Mouse (Mus musculus) CH12.LX (cell line): ENCODE measurements around the gene Ube2e1. TPM values are rescaled to one million over a fixed set of nuclear protein-coding genes. Genes with fewer than 3 reads are reported as not detected.

Source experiments
- DNase-seq: peaks from one replicate; pipeline ENCODE4 v3.0.0-alpha.2; 2013; ENCODE audit errors: extremely low read depth
- H3K27ac ChIP-seq: 2 replicates; pipeline ENCODE4 v1.5.1; 2012; ENCODE audit warnings: low read depth, mild to moderate bottlenecking, control low read depth, moderate library complexity; ENCODE audit not compliant: insufficient read depth
- H3K27me3 ChIP-seq: replicated peaks from 2 replicates; pipeline ENCODE3; 2012; ENCODE audit warnings: inconsistent platforms
- H3K36me3 ChIP-seq, 2 experiments: replicated peaks in 1 of 2; 2 replicates each; pipeline versions ENCODE3 to v1.6.1; 2012; ENCODE audit warnings: inconsistent platforms in 1 of 2, low read length in 1 of 2, mild to moderate bottlenecking in 1 of 2, mixed read lengths in 1 of 2, moderate library complexity in 1 of 2; ENCODE audit not compliant: control insufficient read depth in 1 of 2, insufficient read depth in 1 of 2
- H3K4me1 ChIP-seq, 2 experiments: 2 replicates each; pipeline ENCODE4 v1.6.1; 2012; ENCODE audit warnings: inconsistent platforms in 1 of 2, moderate library complexity in 1 of 2; ENCODE audit not compliant: insufficient read depth in 2 of 2, control insufficient read depth in 1 of 2
- H3K4me2 ChIP-seq: 2 replicates; pipeline ENCODE4 v1.6.1; 2012; ENCODE audit warnings: low read depth, mild to moderate bottlenecking, control low read depth; ENCODE audit not compliant: poor library complexity, insufficient read depth, severe bottlenecking
- H3K4me3 ChIP-seq, 3 experiments: fragments of 150-350 bp in 1 of 3; sonication (generic) in 1 of 3; replicated peaks in 1 of 3; 2 replicates each; pipeline versions ENCODE3 to v1.5.1; 2011 to 2012; ENCODE audit warnings: low read depth in 2 of 3, low read length in 2 of 3, mild to moderate bottlenecking in 2 of 3, moderate library complexity in 2 of 3, control low read depth in 1 of 3, improper control_type of control experiment in 1 of 3, inconsistent platforms in 1 of 3, mixed read lengths in 1 of 3; ENCODE audit not compliant: poor library complexity in 1 of 3
- H3K79me2 ChIP-seq: replicated peaks from 2 replicates; pipeline ENCODE4 v1.6.1; 2012; ENCODE audit warnings: mild to moderate bottlenecking, moderate library complexity; ENCODE audit not compliant: control insufficient read depth, poor library complexity, insufficient read depth, severe bottlenecking; ENCODE audit errors: extremely low read depth
- H3K9ac ChIP-seq: 2 replicates; pipeline ENCODE4 v1.6.1; 2012; ENCODE audit warnings: low read depth, mild to moderate bottlenecking, control low read depth, moderate library complexity; ENCODE audit not compliant: insufficient read depth
- H3K9me3 ChIP-seq: replicated peaks from 2 replicates; pipeline ENCODE3; 2012; ENCODE audit warnings: low read length, inconsistent platforms, mixed read lengths
- CHD2 ChIP-seq: IDR thresholded peaks from 2 replicates; pipeline ENCODE4 v1.6.1; 2011; ENCODE audit warnings: low read length, improper control_type of control experiment
- GABPA ChIP-seq: IDR thresholded peaks from 2 replicates; pipeline ENCODE4 v1.6.1; 2012; ENCODE audit warnings: low read depth, low read length, improper control_type of control experiment, inconsistent platforms; ENCODE audit not compliant: insufficient replicate concordance
- IRF4 ChIP-seq: IDR thresholded peaks from 2 replicates; pipeline ENCODE4 v1.6.1; 2014; ENCODE audit warnings: low read depth, mild to moderate bottlenecking, inconsistent platforms, low read length, improper control_type of control experiment
- JUN ChIP-seq: IDR thresholded peaks from 2 replicates; pipeline ENCODE4 v1.6.1; 2011; ENCODE audit warnings: low read depth, mild to moderate bottlenecking, low read length, improper control_type of control experiment, moderate library complexity; ENCODE audit not compliant: insufficient read depth
- KAT2A ChIP-seq: IDR thresholded peaks from 2 replicates; pipeline ENCODE4 v1.6.1; 2012; ENCODE audit warnings: low read length, improper control_type of control experiment, inconsistent platforms; ENCODE audit not compliant: insufficient replicate concordance
- MAZ ChIP-seq: IDR thresholded peaks from 2 replicates; pipeline ENCODE4 v1.6.1; 2012; ENCODE audit warnings: low read depth, mild to moderate bottlenecking, inconsistent platforms, low read length, improper control_type of control experiment, moderate library complexity
- MXI1 ChIP-seq: IDR thresholded peaks from 2 replicates; pipeline ENCODE4 v1.6.1; 2011; ENCODE audit warnings: mild to moderate bottlenecking, low read depth, low read length, improper control_type of control experiment
- MYC ChIP-seq: IDR thresholded peaks from 2 replicates; pipeline ENCODE4 v1.6.1; 2011; ENCODE audit warnings: low read depth, mild to moderate bottlenecking, improper control_type of control experiment, low read length
- PAX5 ChIP-seq: IDR thresholded peaks from 2 replicates; pipeline ENCODE4 v1.6.1; 2012; ENCODE audit warnings: low read length, inconsistent platforms, mixed read lengths
- POLR2AphosphoS2 ChIP-seq: IDR thresholded peaks from 2 replicates; pipeline ENCODE4 v1.6.1; 2011; ENCODE audit warnings: low read depth, low read length, improper control_type of control experiment
- RCOR1 ChIP-seq: conservative IDR thresholded peaks from 2 replicates; pipeline ENCODE4 v1.6.1; 2012; ENCODE audit warnings: low read depth, mild to moderate bottlenecking, inconsistent platforms, low read length, improper control_type of control experiment
- TBP ChIP-seq: conservative IDR thresholded peaks from 2 replicates; pipeline ENCODE4 v1.6.1; 2011; ENCODE audit warnings: low read depth, low read length, improper control_type of control experiment
- USF2 ChIP-seq: conservative IDR thresholded peaks from 2 replicates; pipeline ENCODE4 v1.6.1; 2011; ENCODE audit warnings: low read depth, low read length, improper control_type of control experiment
- ZKSCAN1 ChIP-seq: IDR thresholded peaks from 2 replicates; pipeline ENCODE4 v1.6.1; 2012; ENCODE audit warnings: low read depth, inconsistent platforms, low read length, improper control_type of control experiment, borderline replicate concordance
- ZMIZ1 ChIP-seq: IDR thresholded peaks from 2 replicates; pipeline ENCODE4 v1.6.1; 2012; ENCODE audit warnings: low read depth, mild to moderate bottlenecking, inconsistent platforms, low read length, improper control_type of control experiment
- ZNF384 ChIP-seq: IDR thresholded peaks from 2 replicates; pipeline ENCODE4 v1.6.1; 2012; ENCODE audit warnings: low read depth, low read length, improper control_type of control experiment, inconsistent platforms
- dilution Hi-C: fragments of 300-500 bp; cut with MboI; formaldehyde crosslinking; loops from 2 replicates; pipeline ENCODE4 v1.14.3; 2020; ENCODE audit warnings: low sequenced_read_pairs; ENCODE audit not compliant: extremely low pct_unique_long_range_greater_than_20kb, extremely low pct_ligation_motif_present
- in situ Hi-C: fragments of 300-500 bp; cut with MboI; formaldehyde crosslinking; loops from 3 replicates; pipeline ENCODE4 v1.14.3; 2019; ENCODE audit warnings: low sequenced_read_pairs, low pct_ligation_motif_present, low pct_unique_long_range_greater_than_20kb, mixed read lengths
- polyA plus RNA-seq: library from polyadenylated mRNA; unstranded; fragments of >175 nt; gene quantifications from 2 replicates; pipeline ENCODE4 v1.2.1, GENCODE M21; 2012; ENCODE audit warnings: low read depth; ENCODE audit not compliant: insufficient read length
- total RNA-seq, 2 experiments: library from RNA; depleted of rRNA; stranded (reverse); fragments of 300-350 nt in 1 of 2; fragments of >200 nt in 1 of 2; gene quantifications; 2 replicates each; pipeline ENCODE4 v1.2.3; 2012 to 2014

The Ube2e1 gene
- total and polyA plus RNA-seq, 3 experiments, result 28.1 to 202 (median 183) TPM

- no peaks in the 10 kb centered on the region for H3K27me3 ChIP-seq
- H3K9ac ChIP-seq, result no peak overlapping the region
- H3K9me3 ChIP-seq, result no peaks in the 10 kb centered on the region
- no peak overlapping the region for H3K4me2 ChIP-seq
- H3K79me2 ChIP-seq, result no peaks in the 10 kb centered on the region
- TF ChIP-seq JUN, result no peak
- no peak for TF ChIP-seq MAZ
- TF ChIP-seq KAT2A, result no peak
- TF ChIP-seq POLR2AphosphoS2, result no peak
- no peak for TF ChIP-seq MXI1
- no peak for TF ChIP-seq ZKSCAN1
- TF ChIP-seq USF2, result no peak
- TF ChIP-seq GABPA, result no peak
- TF ChIP-seq ZMIZ1, result no peak
- TF ChIP-seq IRF4, result no peak
- no peak for TF ChIP-seq RCOR1
- no peak for TF ChIP-seq CHD2
- TF ChIP-seq PAX5, result no peak
- TF ChIP-seq, all 38 proteins: peak for 0
- in situ Hi-C loops (loop anchor here (5.0 kb wide), 1 partner anchor 141 kb away; no protein-coding TSS in a partner anchor), dilution Hi-C loops (no loop called here)
- DNase-seq, result no peak
- H3K27ac ChIP-seq, result no peak overlapping the region
- H3K4me3 ChIP-seq, result no peak overlapping the region
- H3K4me1 ChIP-seq, result peaks cover 0 to 32% of the 10 kb centered on the region in 2 experiments; a peak in 2 of 4 replicates
- no peaks in the 10 kb centered on the region for H3K36me3 ChIP-seq
These were observed 21.3 kb upstream of the Ube2e1 start for GRCm38 (mm10) chr14:18352934-18353333.

GRCm38 (mm10) chr14:18350680-18351079, 19.0 kb upstream of the Ube2e1 start:
- in situ Hi-C loops (loop anchor here (5.0 kb wide), 1 partner anchor 138 kb away; no protein-coding TSS in a partner anchor), dilution Hi-C loops (no loop called here)
- Histone ChIP-seq H3K4me2 (no peak overlapping the region), H3K9ac (no peak overlapping the region), H3K79me2 (no peaks in the 10 kb centered on the region), H3K4me1 (peaks cover 0 to 20% of the 10 kb centered on the region in 2 experiments; a peak in 2 of 4 replicates), H3K27ac (no peak overlapping the region), H3K9me3 (no peaks in the 10 kb centered on the region), H3K27me3 (no peaks in the 10 kb centered on the region), H3K4me3 (no peak overlapping the region), H3K36me3 (no peaks in the 10 kb centered on the region)
- TF ChIP-seq ZNF384, result peak; percentile 73
- no peak for TF ChIP-seq TBP
- no peak for TF ChIP-seq USF2
- TF ChIP-seq MYC, result no peak
- no peak for DNase-seq
